Mouse (Mus musculus) A20 (cell line): ENCODE results near the gene Ak2.

Experiments
- DNase-seq: peaks from one replicate; pipeline ENCODE4 v3.0.0-alpha.2; 2011; ENCODE audit warnings: low read depth, low spot score

Ak2 gene

DNA sequence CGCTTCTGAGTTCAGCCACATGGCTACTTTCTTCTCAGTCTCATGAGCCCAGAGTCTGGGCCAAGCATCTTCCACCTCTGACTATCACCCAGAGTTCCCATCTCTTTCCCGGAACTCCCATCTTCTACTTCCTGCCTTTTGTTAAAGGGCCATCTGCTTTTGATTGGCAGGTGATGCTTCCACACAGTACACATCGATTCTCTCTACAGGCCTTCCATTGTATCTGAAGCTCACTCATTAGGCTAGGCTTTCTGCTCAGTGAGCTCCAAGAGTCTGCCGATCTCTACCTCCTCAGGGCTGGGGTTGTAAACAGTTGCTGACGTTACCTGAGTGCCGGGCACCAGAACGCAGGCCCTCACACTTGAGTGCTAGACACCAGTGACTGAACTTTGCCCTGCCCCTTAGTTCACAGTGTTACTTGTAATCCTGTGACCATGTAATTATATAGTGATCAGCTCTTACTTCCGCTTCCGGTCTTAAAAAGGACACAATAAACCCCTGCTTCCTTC lies at the start of gene Ak2:
TSS of gene Ak2 (plus strand) at position 459 of the 509 bp plus-strand sequence.
- DNase-seq: no peak

GRCm38 (mm10) chr4:128942346-128942745 lies 49.4 kb upstream of the Ak2 start:
- DNase-seq: peak; percentile 52

GRCm38 (mm10) chr4:128946736-128947135 lies 45.0 kb upstream of the Ak2 start:
- DNase-seq: no peak

GRCm38 (mm10) chr4:128947326-128947933 lies 44.3 kb upstream of the Ak2 start:
- no peak for DNase-seq

- DNase-seq: peak; percentile 59
Measured at GRCm38 (mm10) chr4:128948137-128948674, 43.6 kb upstream of the Ak2 start.

DNA sequence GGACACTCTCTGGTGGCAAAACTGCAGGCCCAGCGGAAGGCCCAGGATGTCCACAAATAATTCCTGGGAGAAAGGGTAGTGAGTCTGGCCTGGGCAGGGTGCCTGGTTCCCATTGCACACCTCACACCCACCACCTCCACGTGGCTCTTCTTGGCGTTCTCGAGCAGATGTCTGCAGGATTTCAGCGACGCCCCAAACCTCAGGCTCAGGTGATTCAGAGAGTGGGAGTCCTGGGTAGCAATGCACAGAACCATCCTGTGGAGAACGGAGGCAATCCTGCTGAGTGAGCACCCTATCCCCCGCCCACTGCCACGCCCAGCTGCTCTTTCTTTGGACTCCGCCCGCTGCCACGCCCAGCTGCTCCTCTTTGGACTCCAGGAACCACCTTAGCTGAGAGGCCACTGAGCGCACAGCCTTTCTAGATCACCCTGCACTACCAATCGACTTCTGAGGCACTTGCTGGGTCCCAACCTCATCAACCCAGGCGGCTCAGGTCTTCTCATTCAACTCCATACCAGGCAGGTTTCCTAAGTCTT lies 42.2 kb upstream of the Ak2 start:
- peak; percentile 63 for DNase-seq

- no peak for DNase-seq
Measured at GRCm38 (mm10) chr4:128950461-128950860, 41.3 kb upstream of the Ak2 start.

DNA sequence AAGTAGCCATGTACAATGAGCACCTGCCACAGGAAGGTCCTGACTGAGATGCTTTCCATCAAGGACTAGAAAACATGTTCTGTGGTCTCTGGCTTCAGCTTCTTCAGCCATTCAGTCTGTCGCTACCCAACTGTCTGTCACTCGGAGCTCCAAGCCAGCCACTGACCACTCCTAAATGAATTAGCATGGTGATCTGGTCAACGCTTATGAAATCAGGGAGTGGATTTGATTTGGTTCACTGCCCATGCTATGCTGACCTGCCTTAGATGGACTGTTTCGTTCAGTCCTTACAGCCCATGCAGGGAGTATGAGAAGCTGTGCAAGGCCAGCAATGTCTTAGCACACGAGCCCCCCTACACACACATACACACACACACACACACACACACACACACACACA lies 37.9 kb upstream of the Ak2 start:
- no peak for DNase-seq

- DNase-seq: peak; percentile 90
Measured at GRCm38 (mm10) chr4:128957155-128957911, 34.4 kb upstream of the Ak2 start.

DNA sequence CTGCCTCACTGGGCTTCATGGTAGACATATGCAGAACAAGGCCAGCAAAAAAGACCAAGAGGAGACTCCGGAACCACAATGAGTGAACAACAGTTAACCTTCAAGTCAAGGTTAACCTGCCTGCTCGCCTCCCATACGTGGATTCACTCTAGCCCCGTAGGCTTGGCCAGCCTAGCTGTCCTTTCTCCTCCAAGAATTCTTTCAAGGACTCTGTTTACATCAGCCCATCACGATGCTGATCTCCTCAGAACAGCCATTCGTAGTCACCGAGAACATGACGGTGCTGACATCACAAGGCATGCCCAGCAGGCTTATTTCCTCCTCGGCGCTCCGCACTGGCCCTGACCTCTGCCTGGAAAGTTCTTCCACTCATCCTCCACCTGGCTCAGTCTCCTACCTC lies 33.6 kb upstream of the Ak2 start:
- no peak for DNase-seq

DNA sequence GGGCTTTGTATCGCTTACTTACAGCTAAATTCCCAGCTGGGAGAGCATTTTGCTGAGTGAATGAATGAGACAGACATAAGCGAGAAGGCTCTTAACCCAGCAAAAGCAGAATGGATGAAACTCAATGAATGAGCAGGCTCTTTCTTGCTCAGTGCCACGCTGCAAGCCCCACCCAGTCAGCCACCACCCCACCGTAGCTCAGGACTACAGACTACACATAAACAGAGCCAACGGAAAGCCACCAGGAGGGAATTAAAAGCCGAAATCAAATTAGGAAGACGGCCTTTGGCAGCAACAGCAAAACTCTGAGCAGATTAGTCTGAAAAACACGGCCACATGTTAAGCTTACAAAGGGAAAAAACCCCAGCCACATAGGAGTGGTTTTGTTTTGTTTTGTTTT lies 32.9 kb upstream of the Ak2 start:
- no peak for DNase-seq

DNA sequence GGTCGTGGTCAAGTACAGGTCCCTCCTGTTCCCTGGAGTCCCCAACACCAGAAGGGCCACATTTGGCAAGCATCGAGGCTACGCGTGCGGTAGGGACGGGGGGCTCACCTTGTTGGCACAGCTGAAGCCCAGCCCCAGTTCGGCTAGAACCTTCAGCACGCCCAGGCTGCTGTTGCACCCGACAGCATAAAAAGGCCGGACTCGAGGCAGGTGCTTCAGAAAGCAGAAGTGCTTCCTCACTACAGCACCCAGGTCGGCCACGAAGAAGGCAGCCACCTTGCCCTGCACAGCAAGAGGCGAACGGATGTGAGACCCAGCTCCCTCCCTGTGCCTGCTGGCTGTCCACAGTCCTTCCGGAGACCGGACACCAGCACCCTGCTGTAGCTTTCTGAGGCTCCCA lies 32.1 kb upstream of the Ak2 start:
- DNase-seq: peak; percentile 92

DNA sequence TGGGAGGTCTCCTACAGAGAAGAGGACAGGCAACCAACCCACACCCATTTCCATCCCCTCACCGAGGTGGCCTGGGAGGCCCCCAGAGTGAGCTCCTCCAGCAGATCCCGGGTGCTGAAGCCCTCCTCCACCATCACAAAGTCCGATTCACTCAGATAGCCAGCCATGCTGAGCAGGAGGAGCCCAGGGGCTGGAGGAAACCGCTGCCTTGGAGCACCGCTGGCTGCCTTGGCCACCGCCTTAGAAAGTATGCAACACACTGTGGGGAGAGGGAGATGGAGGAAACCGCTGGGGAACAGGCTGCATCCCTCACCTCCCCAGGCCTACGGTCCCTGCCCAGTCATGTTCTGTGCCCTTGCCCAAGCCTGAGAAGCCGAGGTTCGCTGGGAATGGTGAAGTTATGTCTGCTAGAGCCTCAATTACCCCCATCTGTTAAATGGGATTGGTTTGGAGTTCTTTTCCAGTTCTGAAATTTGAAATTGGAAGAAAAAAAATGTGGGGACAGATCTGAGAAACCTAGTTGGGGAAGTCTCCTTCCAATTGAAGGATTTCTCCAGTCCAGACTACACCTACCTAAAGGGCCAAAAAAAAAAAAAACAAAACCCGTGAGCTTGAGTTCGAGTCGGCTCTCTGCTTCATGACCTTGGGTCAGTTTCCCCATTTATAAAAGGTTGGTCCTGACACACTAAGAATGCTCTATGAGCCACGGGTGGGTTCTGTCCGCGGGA lies 30.3 kb upstream of the Ak2 start:
- peak; percentile 33 for DNase-seq

DNA sequence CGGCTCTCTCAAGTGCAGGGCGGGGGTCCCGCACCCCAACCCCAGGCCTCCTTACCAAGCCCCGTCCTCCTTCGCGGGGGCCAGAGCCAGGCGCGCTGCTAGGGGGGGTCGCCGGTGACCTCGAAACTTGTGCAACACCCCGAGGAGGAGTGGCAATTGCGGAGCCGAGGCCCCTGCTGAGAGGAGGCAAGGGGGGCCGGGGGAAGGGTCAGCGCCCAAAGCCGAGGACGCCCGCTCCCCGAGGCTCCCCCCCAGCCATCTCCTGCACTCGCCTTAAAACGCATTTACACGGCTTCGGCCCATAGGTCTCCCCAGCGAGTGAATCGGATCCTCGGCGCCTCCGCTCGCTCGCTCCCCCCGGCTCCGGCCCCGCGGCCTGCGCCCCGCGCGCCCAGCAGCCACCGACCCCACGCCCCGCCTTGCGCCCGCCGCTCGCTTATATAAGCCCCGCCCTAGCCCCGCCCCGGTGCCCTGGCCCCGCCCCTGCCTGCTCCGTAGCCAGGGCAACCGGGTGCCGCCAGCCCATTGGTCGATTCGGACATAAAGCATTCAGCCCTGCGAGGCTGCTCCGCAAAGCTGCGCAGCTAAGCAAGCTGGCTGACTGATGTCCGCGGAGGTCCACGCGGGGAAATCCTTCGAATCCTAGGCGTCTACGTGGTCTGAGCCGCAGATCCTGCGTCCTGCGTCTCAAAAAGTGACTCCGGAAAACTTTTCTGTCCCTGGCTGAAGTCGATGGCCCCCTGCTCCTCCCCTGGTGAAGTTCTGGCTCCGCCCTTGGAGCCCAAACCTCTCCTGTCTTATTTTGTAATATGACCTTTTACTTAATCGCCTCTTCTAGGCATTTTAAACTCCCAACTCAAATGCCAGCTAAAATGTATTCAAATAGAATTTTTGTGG lies 29.5 kb upstream of the Ak2 start, which contains the start of gene Azin2:
TSS of gene Azin2 (minus strand) at position 414 of the 897 bp plus-strand sequence.
- DNase-seq: peak; percentile 92

GRCm38 (mm10) chr4:128962926-128963290 lies 28.9 kb upstream of the Ak2 start:
- no peak for DNase-seq

GRCm38 (mm10) chr4:128966751-128967150 lies 25.0 kb upstream of the Ak2 start:
- DNase-seq: no peak

DNA sequence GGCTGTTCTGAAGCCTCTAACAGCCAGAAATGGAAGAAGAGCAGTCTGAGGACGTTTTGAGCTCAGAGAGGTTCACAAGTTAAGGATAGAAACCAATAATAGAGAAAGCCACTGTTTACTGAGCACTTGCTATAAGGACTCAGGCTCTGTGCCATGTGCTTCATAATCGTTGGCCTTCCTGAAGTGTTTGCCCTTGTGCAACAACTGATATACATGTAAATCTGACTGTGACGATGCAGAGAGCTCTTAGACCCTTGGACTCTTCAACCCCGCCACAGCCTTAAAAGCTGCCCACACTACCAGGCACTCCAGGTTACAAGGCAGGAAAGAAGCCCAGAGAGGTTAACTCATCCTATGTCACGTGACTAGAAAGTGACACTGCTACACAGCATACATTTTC lies 22.7 kb upstream of the Ak2 start:
- DNase-seq: no peak

DNA sequence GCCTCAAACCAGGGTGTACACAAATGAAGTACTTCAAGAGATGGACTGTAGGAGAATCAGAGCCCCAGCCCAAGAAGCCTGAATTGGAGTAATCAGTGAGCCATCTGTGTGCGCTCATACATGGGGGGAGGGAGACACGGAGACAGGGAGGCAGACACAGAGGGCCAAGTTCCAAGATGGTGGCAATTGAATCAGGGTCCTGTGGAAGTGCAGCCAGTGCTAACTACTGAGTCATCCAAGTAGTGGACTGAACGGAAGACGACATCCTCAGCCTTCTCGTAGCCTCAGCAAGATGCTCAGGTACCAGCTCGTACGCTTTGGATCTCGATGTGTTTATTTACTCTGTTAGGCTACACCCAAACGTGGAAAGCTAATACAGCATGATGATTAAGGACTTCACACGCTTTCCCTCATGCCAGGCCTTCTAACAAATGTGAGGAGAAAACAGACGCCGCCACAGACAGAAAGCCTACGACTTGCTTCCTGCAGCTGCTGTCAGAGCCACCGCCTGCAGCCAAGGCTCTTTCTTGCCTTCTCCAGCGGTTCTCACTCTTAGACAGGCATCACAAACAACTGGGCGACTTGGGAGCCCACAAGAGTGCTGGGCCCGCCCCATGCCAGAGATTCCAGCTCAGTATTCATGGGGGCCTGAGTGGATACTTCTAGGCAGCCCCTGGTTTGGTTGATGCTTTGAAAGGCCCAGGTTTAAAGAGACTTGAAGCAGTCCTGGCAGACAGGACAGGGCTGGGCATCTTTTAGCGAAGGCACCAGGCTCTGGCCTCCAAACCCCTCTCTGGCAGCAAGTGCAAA lies 21.9 kb upstream of the Ak2 start:
- DNase-seq: no peak

DNA sequence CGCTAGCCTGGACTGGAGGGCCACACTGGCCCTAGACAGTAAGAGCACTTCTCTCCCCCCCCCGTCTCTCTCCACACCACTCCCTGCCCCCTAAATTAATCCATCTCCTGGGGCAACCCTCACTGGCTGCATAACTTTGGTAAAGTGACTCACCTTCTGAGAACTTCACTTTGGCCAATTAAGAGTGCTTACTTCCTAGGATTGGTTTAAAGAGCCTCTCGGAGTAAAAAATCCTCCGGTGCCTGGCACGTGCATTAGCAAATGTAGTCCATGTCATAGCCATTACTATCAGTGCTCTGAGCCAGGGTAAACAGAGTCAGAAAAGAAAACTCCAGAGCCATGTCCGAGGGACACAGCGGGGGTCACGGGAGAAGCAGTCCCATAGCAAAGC lies 21.3 kb upstream of the Ak2 start:
- DNase-seq: no peak

- DNase-seq: peak; percentile 82
Measured at GRCm38 (mm10) chr4:128971065-128971694, 20.6 kb upstream of the Ak2 start.
